Mouse (Mus musculus) forebrain, embryonic 11.5 days (tissue): ENCODE data around the gene Btnl1. TPM values are rescaled to one million over a fixed set of nuclear protein-coding genes. Genes with fewer than 3 reads are reported as not detected.

ENCODE experiments used
- ATAC-seq: fragments of 200-750 bp; cut with Nextera tagmentation; replicated peaks from 2 replicates; pipeline ENCODE4 v1.8.0; 2017; ENCODE audit warnings: moderate TSS enrichment; ENCODE audit not compliant: low FRiP score
- DNase-seq: peaks from one replicate; pipeline ENCODE4 v3.0.0-alpha.2; 2017; ENCODE audit warnings: low spot score
- H3K27ac ChIP-seq: fragments of 300-500 bp; sonication (generic); 2 replicates; pipeline ENCODE4 v1.5.1; 2014; ENCODE audit warnings: low read depth, low read length
- H3K27me3 ChIP-seq: fragments of 300-500 bp; sonication (generic); 2 replicates; pipeline ENCODE4 v1.6.1; 2014; ENCODE audit warnings: mild to moderate bottlenecking, low read length, mixed read lengths; ENCODE audit not compliant: control insufficient read depth, insufficient read depth
- H3K36me3 ChIP-seq: fragments of 300-500 bp; sonication (generic); 2 replicates; pipeline ENCODE4 v1.6.1; 2014; ENCODE audit warnings: mild to moderate bottlenecking, low read length, moderate library complexity, mixed read lengths; ENCODE audit not compliant: control insufficient read depth, insufficient read depth
- H3K4me1 ChIP-seq: fragments of 300-500 bp; sonication (generic); replicated peaks from 2 replicates; pipeline ENCODE4 v1.6.1; 2014; ENCODE audit warnings: low read length, mixed read lengths; ENCODE audit not compliant: control insufficient read depth, insufficient read depth
- H3K4me2 ChIP-seq: fragments of 300-500 bp; sonication (generic); 2 replicates; pipeline ENCODE4 v1.6.1; 2014; ENCODE audit warnings: low read depth, mild to moderate bottlenecking, low read length, moderate library complexity, mixed read lengths; ENCODE audit not compliant: severe bottlenecking
- H3K4me3 ChIP-seq: fragments of 300-500 bp; sonication (generic); 2 replicates; pipeline ENCODE4 v1.5.1; 2014; ENCODE audit warnings: low read depth, low read length
- H3K9ac ChIP-seq: fragments of 300-500 bp; sonication (generic); 2 replicates; pipeline ENCODE4 v1.6.1; 2014; ENCODE audit warnings: low read length
- H3K9me3 ChIP-seq: fragments of 300-500 bp; sonication (generic); 2 replicates; pipeline ENCODE4 v1.6.1; 2016; ENCODE audit warnings: low read length, mixed read lengths; ENCODE audit not compliant: control insufficient read depth
- WGBS: fragments of 180-500 bp; shearing (Covaris S2); extraction: QIAGEN DNeasy Blood & Tissue Kit; methylation state at CpG from one replicate; pipeline ENCODE4 v1.1.7; 2014; 5-methylcytosine and 5-hydroxymethylcytosine counted together
- polyA plus RNA-seq: library from polyadenylated mRNA; unstranded; fragments of >200 nt; fragmentation: Nextera tagmentation; extraction: Ambion mirVana; gene quantifications from 2 replicates; pipeline ENCODE4 v1.2.1, GENCODE M21; 2014

Btnl1 gene
- polyA plus RNA-seq, result not detected in 2 replicates

GRCm38 (mm10) chr17:34376847-34377246, at the start of gene Btnl1:
Btnl1 (plus strand) TSS chr17:34377132.
- DNase-seq (no peak), ATAC-seq (no peak)
- no peak within 1 kb of the TSS for H3K4me3 ChIP-seq
- WGBS, result 78% methylated on average over 2 of the region's 2 CpGs
- no peaks in the 10 kb centered on the region for H3K36me3 ChIP-seq
- no peak within 1 kb of the TSS for H3K4me2 ChIP-seq
- no peak within 1 kb of the TSS for H3K9ac ChIP-seq
- H3K27ac ChIP-seq, result no peak within 1 kb of the TSS
- no peaks in the 10 kb centered on the region for H3K4me1 ChIP-seq
- H3K27me3 ChIP-seq, result no peaks in the 10 kb centered on the region
- no peaks in the 10 kb centered on the region for H3K9me3 ChIP-seq

- Histone ChIP-seq H3K4me2 (no peak overlapping the region), H3K36me3 (no peaks in the 10 kb centered on the region), H3K4me3 (no peak overlapping the region), H3K27me3 (no peaks in the 10 kb centered on the region), H3K9ac (no peak overlapping the region), H3K9me3 (no peaks in the 10 kb centered on the region), H3K4me1 (no peaks in the 10 kb centered on the region), H3K27ac (no peak overlapping the region)
- ATAC-seq, result no peak
- DNase-seq, result no peak
- WGBS, result 76% methylated on average over 2 of the region's 2 CpGs
These were observed 47.1 kb upstream of the Btnl1 start for GRCm38 (mm10) chr17:34329807-34330206.

- no peak overlapping the region for H3K27ac ChIP-seq
- 89% methylated on average over 1 of the region's 1 CpGs for WGBS
- no peaks in the 10 kb centered on the region for H3K36me3 ChIP-seq
- no peak overlapping the region for H3K4me3 ChIP-seq
- no peak overlapping the region for H3K9ac ChIP-seq
- no peaks in the 10 kb centered on the region for H3K27me3 ChIP-seq
- H3K9me3 ChIP-seq, result no peaks in the 10 kb centered on the region
- no peaks in the 10 kb centered on the region for H3K4me1 ChIP-seq
- H3K4me2 ChIP-seq, result no peak overlapping the region
- DNase-seq (no peak), ATAC-seq (no peak)
These were observed 45.7 kb upstream of the Btnl1 start for GRCm38 (mm10) chr17:34331200-34331599.

GRCm38 (mm10) chr17:34340619-34341402, 36.1 kb upstream of the Btnl1 start:
- WGBS, result 59% methylated on average over 3 of the region's 3 CpGs
- H3K36me3 ChIP-seq, result no peaks in the 10 kb centered on the region
- ATAC-seq, result no peak
- H3K27ac ChIP-seq, result no peak overlapping the region
- no peak overlapping the region for H3K4me2 ChIP-seq
- H3K9ac ChIP-seq, result no peak overlapping the region
- H3K4me1 ChIP-seq, result no peaks in the 10 kb centered on the region
- H3K27me3 ChIP-seq, result no peaks in the 10 kb centered on the region
- no peaks in the 10 kb centered on the region for H3K9me3 ChIP-seq
- DNase-seq, result no peak
- no peak overlapping the region for H3K4me3 ChIP-seq

GRCm38 (mm10) chr17:34344882-34345281, 32.0 kb upstream of the Btnl1 start:
- H3K9me3 ChIP-seq, result no peaks in the 10 kb centered on the region
- no peaks in the 10 kb centered on the region for H3K36me3 ChIP-seq
- no peaks in the 10 kb centered on the region for H3K4me1 ChIP-seq
- no peak overlapping the region for H3K4me2 ChIP-seq
- H3K27ac ChIP-seq, result no peak overlapping the region
- WGBS, result 82% methylated on average over 4 of the region's 4 CpGs
- no peaks in the 10 kb centered on the region for H3K27me3 ChIP-seq
- ATAC-seq, result no peak
- H3K9ac ChIP-seq, result no peak overlapping the region
- no peak for DNase-seq
- no peak overlapping the region for H3K4me3 ChIP-seq

GRCm38 (mm10) chr17:34345486-34345885, 31.4 kb upstream of the Btnl1 start:
- H3K9ac ChIP-seq, result no peak overlapping the region
- H3K36me3 ChIP-seq, result no peaks in the 10 kb centered on the region
- no peak overlapping the region for H3K27ac ChIP-seq
- no peaks in the 10 kb centered on the region for H3K27me3 ChIP-seq
- no peak for ATAC-seq
- DNase-seq, result no peak
- H3K4me1 ChIP-seq, result no peaks in the 10 kb centered on the region
- 88% methylated on average over 7 of the region's 7 CpGs for WGBS
- H3K9me3 ChIP-seq, result no peaks in the 10 kb centered on the region
- H3K4me3 ChIP-seq, result no peak overlapping the region
- no peak overlapping the region for H3K4me2 ChIP-seq

GRCm38 (mm10) chr17:34346041-34346440, 30.9 kb upstream of the Btnl1 start:
- ATAC-seq (no peak), DNase-seq (no peak)
- Histone ChIP-seq H3K9ac (no peak overlapping the region), H3K27ac (no peak overlapping the region), H3K27me3 (no peaks in the 10 kb centered on the region), H3K4me1 (no peaks in the 10 kb centered on the region), H3K36me3 (no peaks in the 10 kb centered on the region), H3K4me2 (no peak overlapping the region), H3K9me3 (no peaks in the 10 kb centered on the region), H3K4me3 (no peak overlapping the region)
- 85% methylated on average over 3 of the region's 3 CpGs for WGBS

- H3K4me2 ChIP-seq, result no peak overlapping the region
- DNase-seq (no peak), ATAC-seq (no peak)
- H3K27ac ChIP-seq, result no peak overlapping the region
- no peaks in the 10 kb centered on the region for H3K36me3 ChIP-seq
- no peak overlapping the region for H3K4me3 ChIP-seq
- H3K27me3 ChIP-seq, result no peaks in the 10 kb centered on the region
- H3K4me1 ChIP-seq, result no peaks in the 10 kb centered on the region
- no peak overlapping the region for H3K9ac ChIP-seq
- 66% methylated on average over 6 of the region's 6 CpGs for WGBS
- no peaks in the 10 kb centered on the region for H3K9me3 ChIP-seq
These were observed 29.2 kb upstream of the Btnl1 start for GRCm38 (mm10) chr17:34347606-34348308.
